Mouse (Mus musculus): ENCODE data around the gene Apaf1. TPM values are rescaled to one million over a fixed set of nuclear protein-coding genes. Genes with fewer than 3 reads are reported as not detected.

The Apaf1 gene
- total and polyA plus RNA-seq, 2 experiments = 1.6 to 3.4 TPM

- Histone ChIP-seq H3K27me3 (ENCODE audit: control insufficient read depth, insufficient read depth, low read length) (no peaks in the 10 kb centered on the region), H3K27ac (replicated peaks; ENCODE audit: insufficient read depth, low read depth, low read length) (no peak overlapping the region), H3K36me3 (ENCODE audit: control insufficient read depth, insufficient read depth, low read length) (no peaks in the 10 kb centered on the region), H3K79me2 (ENCODE audit: control insufficient read depth, insufficient read depth, low read length) (no peaks in the 10 kb centered on the region), H3K4me3 (ENCODE audit: insufficient read depth, low read depth, low read length) (no peak overlapping the region), H3K4me1 (ENCODE audit: control insufficient read depth, insufficient read depth, low read length) (no peaks in the 10 kb centered on the region), H3K9ac (ENCODE audit: low read depth, low read length) (no peak overlapping the region)
- 98% methylated on average over 4 of the region's 4 CpGs for WGBS
- TF ChIP-seq CTCF (IDR thresholded peaks at IDR 0.05; ENCODE audit: low read depth, low read length) = no peak
- no peak for TF ChIP-seq POLR2A (IDR thresholded peaks at IDR 0.05; ENCODE audit: extremely low read depth, insufficient read depth, low read length)
- DNase-seq (ENCODE audit: extremely low read depth, low read depth, low spot score) = no peak
Measured at GRCm38 (mm10) chr10:91027468-91027867, 55.1 kb downstream of the Apaf1 start.

GRCm38 (mm10) chr10:91005858-91006538 lies 76.6 kb downstream of the Apaf1 start:
- no peak overlapping the region for H3K27ac ChIP-seq (replicated peaks; ENCODE audit: insufficient read depth, low read depth, low read length)
- peaks cover 7% of the 10 kb centered on the region; the same call in 1 of the 2 replicates for H3K36me3 ChIP-seq (ENCODE audit: control insufficient read depth, insufficient read depth, low read length)

GRCm38 (mm10) chr10:91001421-91001820 lies 81.1 kb downstream of the Apaf1 start:
- WGBS = 79% methylated on average over 13 of the region's 13 CpGs
- TF ChIP-seq CTCF (IDR thresholded peaks at IDR 0.05; ENCODE audit: low read depth, low read length) = no peak
- TF ChIP-seq POLR2A (IDR thresholded peaks at IDR 0.05; ENCODE audit: extremely low read depth, insufficient read depth, low read length) = no peak

More at GRCm38 (mm10) chr10:91005858-91006538, 76.6 kb downstream of the Apaf1 start:
- WGBS = 84% methylated on average over 12 of the region's 12 CpGs
- H3K9ac ChIP-seq (ENCODE audit: low read depth, low read length) = no peak overlapping the region
- no peak for DNase-seq (ENCODE audit: extremely low read depth, low read depth, low spot score)
- no peaks in the 10 kb centered on the region for H3K27me3 ChIP-seq (ENCODE audit: control insufficient read depth, insufficient read depth, low read length)
- H3K4me3 ChIP-seq (ENCODE audit: insufficient read depth, low read depth, low read length) = no peak overlapping the region
- TF ChIP-seq POLR2A (IDR thresholded peaks at IDR 0.05; ENCODE audit: extremely low read depth, insufficient read depth, low read length) (no peak), CTCF (IDR thresholded peaks at IDR 0.05; ENCODE audit: low read depth, low read length) (no peak)
- H3K79me2 ChIP-seq (ENCODE audit: control insufficient read depth, insufficient read depth, low read length) = no peaks in the 10 kb centered on the region
- H3K4me1 ChIP-seq (ENCODE audit: control insufficient read depth, insufficient read depth, low read length) = no peaks in the 10 kb centered on the region

GRCm38 (mm10) chr10:90999899-91000298 lies 82.7 kb downstream of the Apaf1 start:
- no peak for DNase-seq (ENCODE audit: extremely low read depth, low read depth, low spot score)
- H3K79me2 ChIP-seq (ENCODE audit: control insufficient read depth, insufficient read depth, low read length) = no peaks in the 10 kb centered on the region
- no peak overlapping the region for H3K4me3 ChIP-seq (ENCODE audit: insufficient read depth, low read depth, low read length)
- no peak overlapping the region for H3K9ac ChIP-seq (ENCODE audit: low read depth, low read length)
- WGBS = 74% methylated on average over 5 of the region's 5 CpGs
- H3K4me1 ChIP-seq (ENCODE audit: control insufficient read depth, insufficient read depth, low read length) = no peaks in the 10 kb centered on the region
- TF ChIP-seq POLR2A (IDR thresholded peaks at IDR 0.05; ENCODE audit: extremely low read depth, insufficient read depth, low read length) = no peak
- no peak for TF ChIP-seq CTCF (IDR thresholded peaks at IDR 0.05; ENCODE audit: low read depth, low read length)
- no peak overlapping the region for H3K27ac ChIP-seq (replicated peaks; ENCODE audit: insufficient read depth, low read depth, low read length)
- peaks cover 1% of the 10 kb centered on the region; the same call in 1 of the 2 replicates for H3K36me3 ChIP-seq (ENCODE audit: control insufficient read depth, insufficient read depth, low read length)
- no peaks in the 10 kb centered on the region for H3K27me3 ChIP-seq (ENCODE audit: control insufficient read depth, insufficient read depth, low read length)

More at GRCm38 (mm10) chr10:91001421-91001820, 81.1 kb downstream of the Apaf1 start:
- no peaks in the 10 kb centered on the region for H3K4me1 ChIP-seq (ENCODE audit: control insufficient read depth, insufficient read depth, low read length)
- no peak for DNase-seq (ENCODE audit: extremely low read depth, low read depth, low spot score)
- H3K27ac ChIP-seq (replicated peaks; ENCODE audit: insufficient read depth, low read depth, low read length) = no peak overlapping the region
- H3K36me3 ChIP-seq (ENCODE audit: control insufficient read depth, insufficient read depth, low read length) = no peaks in the 10 kb centered on the region; the same call in 1 of the 2 replicates
- H3K27me3 ChIP-seq (ENCODE audit: control insufficient read depth, insufficient read depth, low read length) = no peaks in the 10 kb centered on the region
- no peak overlapping the region for H3K9ac ChIP-seq (ENCODE audit: low read depth, low read length)
- no peaks in the 10 kb centered on the region for H3K79me2 ChIP-seq (ENCODE audit: control insufficient read depth, insufficient read depth, low read length)
- H3K4me3 ChIP-seq (ENCODE audit: insufficient read depth, low read depth, low read length) = no peak overlapping the region

GRCm38 (mm10) chr10:90993869-90994268 lies 88.7 kb downstream of the Apaf1 start:
- Histone ChIP-seq H3K79me2 (ENCODE audit: control insufficient read depth, insufficient read depth, low read length) (no peaks in the 10 kb centered on the region), H3K27me3 (ENCODE audit: control insufficient read depth, insufficient read depth, low read length) (no peaks in the 10 kb centered on the region), H3K27ac (replicated peaks; ENCODE audit: insufficient read depth, low read depth, low read length) (no peak overlapping the region), H3K4me1 (ENCODE audit: control insufficient read depth, insufficient read depth, low read length) (no peaks in the 10 kb centered on the region), H3K4me3 (ENCODE audit: insufficient read depth, low read depth, low read length) (no peak overlapping the region), H3K36me3 (ENCODE audit: control insufficient read depth, insufficient read depth, low read length) (peaks cover 4% of the 10 kb centered on the region; the same call in 1 of the 2 replicates), H3K9ac (ENCODE audit: low read depth, low read length) (no peak overlapping the region)
- 94% methylated on average over 5 of the region's 5 CpGs for WGBS
- TF ChIP-seq CTCF (IDR thresholded peaks at IDR 0.05; ENCODE audit: low read depth, low read length) = no peak
- no peak for TF ChIP-seq POLR2A (IDR thresholded peaks at IDR 0.05; ENCODE audit: extremely low read depth, insufficient read depth, low read length)
- no peak for DNase-seq (ENCODE audit: extremely low read depth, low read depth, low spot score)

- no peak for DNase-seq (ENCODE audit: extremely low read depth, low read depth, low spot score)
- Histone ChIP-seq H3K9ac (ENCODE audit: low read depth, low read length) (no peak overlapping the region), H3K27ac (replicated peaks; ENCODE audit: insufficient read depth, low read depth, low read length) (no peak overlapping the region), H3K36me3 (ENCODE audit: control insufficient read depth, insufficient read depth, low read length) (peaks cover 4% of the 10 kb centered on the region), H3K4me3 (ENCODE audit: insufficient read depth, low read depth, low read length) (no peak overlapping the region), H3K27me3 (ENCODE audit: control insufficient read depth, insufficient read depth, low read length) (no peaks in the 10 kb centered on the region), H3K79me2 (ENCODE audit: control insufficient read depth, insufficient read depth, low read length) (no peaks in the 10 kb centered on the region), H3K4me1 (ENCODE audit: control insufficient read depth, insufficient read depth, low read length) (no peaks in the 10 kb centered on the region)
- TF ChIP-seq CTCF (IDR thresholded peaks at IDR 0.05; ENCODE audit: low read depth, low read length) = no peak
- no peak for TF ChIP-seq POLR2A (IDR thresholded peaks at IDR 0.05; ENCODE audit: extremely low read depth, insufficient read depth, low read length)
- 93% methylated on average over 6 of the region's 6 CpGs for WGBS
Measured at GRCm38 (mm10) chr10:90992237-90992636, 90.3 kb downstream of the Apaf1 start.
